Mouse (Mus musculus) ES-Bruce4 (cell line): ENCODE data around the gene Esp36.
"Not testable (repeated sequence)": the region's sequence is repeated elsewhere in the genome, so short reads cannot be mapped to it uniquely, and the experiment has no call there.

ENCODE experiments used
- CTCF ChIP-seq: IDR thresholded peaks from one replicate; pipeline ENCODE4 v1.8.1; 2011; ENCODE audit warnings: low read depth, low read length
- EP300 ChIP-seq: IDR thresholded peaks from 2 replicates; pipeline ENCODE4 v1.6.1; 2011; ENCODE audit warnings: low read depth, low read length; ENCODE audit not compliant: insufficient read depth
- POLR2A ChIP-seq: IDR thresholded peaks from one replicate; pipeline ENCODE4 v1.8.1; 2011; ENCODE audit warnings: low read length; ENCODE audit not compliant: insufficient read depth

DNA sequence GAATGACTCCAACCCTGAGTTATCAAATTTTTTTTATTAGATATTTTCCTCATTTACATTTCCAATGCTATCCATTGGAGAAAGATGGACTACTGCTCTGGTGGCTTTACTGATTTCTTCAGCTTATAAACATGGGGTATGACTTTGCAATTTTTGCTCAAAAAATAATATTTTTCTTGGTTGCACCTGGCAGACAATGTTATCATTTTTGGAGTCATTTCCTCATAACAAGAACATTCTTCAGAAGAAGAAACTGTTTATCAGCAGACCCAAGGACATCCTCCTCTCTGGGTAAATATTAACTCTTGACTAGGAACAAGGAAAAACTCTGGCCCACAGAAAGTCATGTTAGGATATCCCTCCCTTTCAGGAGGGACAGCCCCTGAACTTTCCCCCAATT is 36.2 kb upstream of the Esp36 start:
- TF ChIP-seq POLR2A, CTCF, EP300: not testable (repeated sequence)
